Mouse (Mus musculus): Measurements from ENCODE around the gene Got1.
"Not testable (repeated sequence)": the region's sequence is repeated elsewhere in the genome, so short reads cannot be mapped to it uniquely, and the experiment has no call there.

Got1 gene

DNA sequence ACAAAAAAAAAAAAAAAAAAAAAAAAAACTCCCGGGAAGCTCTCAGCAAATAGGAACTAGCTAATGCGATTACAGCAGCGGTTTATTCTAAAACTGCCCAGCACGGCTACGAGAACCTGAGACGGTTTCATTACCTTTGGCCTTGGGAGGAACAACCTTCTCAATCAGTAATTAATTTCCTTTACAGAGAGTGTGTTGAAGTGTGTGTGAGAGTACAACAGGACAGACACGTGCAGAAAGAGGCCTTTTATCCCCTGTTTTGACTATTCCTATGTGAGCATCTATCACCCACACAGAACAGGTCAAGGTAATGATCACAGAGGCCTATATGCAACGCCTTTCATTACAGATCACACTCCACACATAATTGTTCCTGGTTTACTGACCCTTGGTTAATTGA, 3.0 kb downstream of the Got1 start:
- peak in 1 of 2 experiments; percentile 43 for DNase-seq

GRCm38 (mm10) chr19:43520402-43520801, 4.0 kb downstream of the Got1 start:
- DNase-seq, result no peak

DNA sequence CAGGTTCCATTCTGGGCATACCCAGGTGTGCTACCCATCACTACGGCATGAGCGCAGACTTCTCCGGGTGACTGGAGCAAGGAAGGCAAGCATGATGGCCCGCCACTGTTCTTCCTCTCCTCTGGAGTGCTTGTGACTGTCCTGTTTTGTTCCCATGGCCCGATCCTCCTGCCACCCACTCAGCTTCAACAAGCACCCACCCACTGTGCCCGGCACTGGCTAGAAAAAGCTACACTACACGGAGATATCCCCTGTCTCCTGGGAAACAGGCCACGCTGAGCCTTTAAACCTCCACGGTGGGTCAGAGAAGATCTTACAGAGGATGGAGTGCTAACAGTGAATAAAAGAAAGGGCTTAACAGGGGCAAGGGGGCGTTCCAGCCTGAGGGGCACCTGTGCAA, 5.2 kb downstream of the Got1 start:
- no peak for DNase-seq

- DNase-seq, result no peak
Observed at GRCm38 (mm10) chr19:43518261-43518660, 6.1 kb downstream of the Got1 start.

DNA sequence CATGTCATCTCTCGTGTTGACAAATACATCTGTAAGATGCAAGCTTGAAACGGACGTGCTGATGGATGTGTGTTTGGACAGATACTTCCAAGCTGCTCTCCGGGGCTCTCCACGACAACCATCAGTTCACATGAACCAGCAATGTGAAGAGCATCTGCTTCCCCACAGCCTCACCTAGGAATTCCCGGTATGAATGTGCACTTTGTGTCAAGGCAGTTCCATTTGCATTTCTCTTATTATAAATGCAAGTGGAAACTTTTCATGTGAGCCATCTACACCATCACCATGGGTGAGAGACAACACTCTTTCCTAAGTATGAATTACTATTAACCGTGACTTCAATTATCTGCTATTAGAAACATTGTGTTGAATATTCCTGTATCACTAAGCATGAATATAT, 6.6 kb downstream of the Got1 start:
- no peak for DNase-seq

GRCm38 (mm10) chr19:43517320-43517719, 7.1 kb downstream of the Got1 start:
- no peak for DNase-seq

- DNase-seq, result peak in 1 of 2 experiments; percentile 35
Observed at GRCm38 (mm10) chr19:43516397-43517035, 7.9 kb downstream of the Got1 start.

GRCm38 (mm10) chr19:43515668-43516396, 8.6 kb downstream of the Got1 start:
- DNase-seq, result no peak

DNA sequence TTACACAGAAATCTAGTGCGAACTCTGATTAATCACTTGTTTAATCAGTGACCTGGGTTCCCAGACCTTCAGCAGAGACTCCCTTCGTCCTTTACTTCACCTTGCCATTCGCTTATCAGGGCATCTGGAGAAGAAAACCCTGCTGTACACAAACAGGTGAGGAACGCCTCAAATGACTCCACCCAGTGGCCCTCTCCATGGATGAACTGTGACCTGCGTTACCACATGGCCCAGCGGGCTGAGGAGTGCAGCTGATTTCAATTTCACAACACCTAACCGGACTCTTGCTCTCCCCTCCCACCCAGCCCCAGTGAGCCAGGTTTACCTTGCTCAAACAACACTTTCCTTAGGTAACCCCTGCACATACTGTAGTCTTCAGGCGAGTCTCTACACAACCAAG, 10.5 kb downstream of the Got1 start:
- peak; percentile 48 to 72 for DNase-seq

- peak; percentile 63 to 76 for DNase-seq
Observed at GRCm38 (mm10) chr19:43511621-43512620, 12.5 kb downstream of the Got1 start.

DNA sequence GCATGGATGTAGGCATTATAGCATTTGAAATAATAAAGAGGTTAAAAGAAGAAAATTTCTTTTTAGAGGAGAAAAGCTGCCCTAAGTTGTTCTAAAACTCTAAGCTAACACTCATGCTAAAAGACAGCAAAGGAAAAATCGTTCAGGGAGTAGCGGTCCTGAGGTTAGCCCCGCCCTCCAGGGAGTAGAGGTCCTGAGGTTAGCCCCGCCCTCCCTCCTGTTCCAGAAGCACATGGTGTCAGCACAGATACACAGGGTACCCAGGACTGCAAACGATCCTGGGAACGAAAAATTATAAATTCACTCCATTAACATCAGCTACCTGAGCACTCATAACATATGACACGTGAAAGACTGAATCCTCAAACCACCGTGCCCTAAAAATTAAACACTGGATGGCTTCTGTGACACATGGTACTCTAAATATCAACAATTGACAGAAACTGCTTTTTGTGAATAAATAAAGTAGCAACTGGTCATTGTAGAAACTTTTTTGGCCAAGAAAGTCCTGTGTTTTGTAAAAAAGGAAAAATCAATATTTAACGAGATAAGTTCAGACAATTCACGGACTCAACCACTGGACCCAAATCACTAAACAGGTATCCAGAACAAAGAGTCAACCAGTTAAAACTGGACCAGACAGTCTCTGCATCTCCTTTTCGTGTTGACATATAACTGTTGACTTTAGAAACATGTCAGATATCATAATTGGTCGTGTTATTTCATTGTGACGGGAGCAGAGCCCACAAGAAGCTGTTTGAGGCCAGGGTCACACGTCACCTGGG, 13.8 kb downstream of the Got1 start:
- no peak for DNase-seq

- no peak for DNase-seq
Observed at GRCm38 (mm10) chr19:43505441-43505840, 19.0 kb downstream of the Got1 start.

DNA sequence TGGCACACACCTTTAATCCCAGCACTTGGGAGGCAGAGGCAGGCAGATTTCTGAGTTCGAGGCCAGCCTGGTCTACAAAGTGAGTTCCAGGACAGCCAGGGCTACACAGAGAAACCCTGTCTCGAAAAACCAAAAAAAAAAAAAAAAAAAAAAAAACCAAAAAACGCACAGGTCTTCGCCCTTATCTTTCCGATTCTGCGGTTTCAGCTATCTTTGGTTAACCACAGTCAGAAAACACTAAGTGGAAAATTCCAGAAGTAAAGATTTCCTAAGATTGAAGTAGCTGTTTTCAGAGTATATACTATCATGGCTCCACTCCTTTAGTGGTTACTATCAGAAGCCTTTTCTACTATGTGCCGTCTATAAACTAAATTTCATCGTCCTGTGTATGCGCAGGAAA, 20.8 kb downstream of the Got1 start:
- DNase-seq, result not testable (repeated sequence)

- DNase-seq, result peak in 1 of 2 experiments; percentile 40
Observed at GRCm38 (mm10) chr19:43502630-43503029, 21.8 kb downstream of the Got1 start.

DNA sequence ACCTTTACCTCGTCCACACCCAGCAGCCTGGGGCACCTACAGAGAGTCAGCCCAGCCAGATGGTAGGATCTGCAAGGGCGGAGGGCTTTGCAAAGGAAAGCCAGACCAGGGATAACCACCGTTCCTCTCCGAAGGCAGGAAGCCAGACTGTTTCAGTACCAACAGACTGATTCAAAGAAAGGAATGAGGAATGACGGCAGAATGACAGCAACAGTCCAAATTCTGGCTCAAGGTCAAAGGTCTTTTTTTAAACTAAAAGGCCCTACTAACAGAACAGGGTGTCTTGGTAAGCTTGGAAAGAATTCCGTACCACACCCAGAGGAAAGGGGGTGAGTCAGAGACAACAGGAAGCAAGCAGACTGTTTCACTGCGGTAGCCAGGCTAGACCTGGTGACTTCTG, 25.5 kb downstream of the Got1 start:
- DNase-seq, result peak in 1 of 2 experiments; percentile 41

- DNase-seq, result no peak
Observed at GRCm38 (mm10) chr19:43497440-43497839, 27.0 kb downstream of the Got1 start.

DNA sequence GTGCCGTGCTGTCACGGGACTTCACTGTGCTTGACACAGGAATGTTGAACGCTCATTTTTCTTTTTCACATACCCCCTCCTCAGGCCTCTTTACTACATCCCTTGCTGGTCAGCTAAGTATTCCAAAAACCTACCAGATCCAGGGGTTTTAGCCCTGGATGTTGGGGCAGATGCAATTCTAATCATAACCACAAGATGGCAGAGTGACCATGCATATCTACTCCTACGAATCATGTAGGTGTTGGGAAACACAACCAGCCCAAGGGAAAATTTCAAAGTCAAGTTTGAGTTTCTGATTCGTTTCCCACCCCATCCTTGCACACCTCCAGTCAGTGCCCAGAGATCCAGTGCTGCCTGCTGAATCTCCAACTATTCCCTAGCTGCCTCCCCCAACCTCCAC, 28.6 kb downstream of the Got1 start:
- peak; percentile 65 to 72 for DNase-seq

GRCm38 (mm10) chr19:43494914-43495313, 29.5 kb downstream of the Got1 start:
- DNase-seq, result no peak

GRCm38 (mm10) chr19:43493878-43494277, 30.5 kb downstream of the Got1 start:
- no peak for DNase-seq

DNA sequence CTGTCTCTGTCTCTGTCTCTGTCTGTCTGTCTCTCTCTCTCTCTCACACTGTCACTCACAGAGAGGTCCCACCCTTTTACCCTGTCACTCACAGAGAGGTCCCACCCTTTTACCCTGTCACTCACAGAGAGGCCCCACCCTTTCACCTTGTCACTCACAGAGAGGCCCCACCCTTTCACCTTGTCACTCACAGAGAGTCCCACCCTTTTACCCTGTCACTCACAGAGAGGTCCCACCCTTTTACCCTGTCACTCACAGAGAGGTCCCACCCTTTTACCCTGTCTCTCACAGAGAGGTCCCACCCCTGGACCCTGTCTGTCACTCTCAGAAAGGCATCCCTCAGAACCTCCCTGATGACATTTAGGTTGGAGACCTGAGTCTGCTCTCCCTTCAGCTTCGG, 31.1 kb downstream of the Got1 start:
- DNase-seq, result not testable (repeated sequence)

DNA sequence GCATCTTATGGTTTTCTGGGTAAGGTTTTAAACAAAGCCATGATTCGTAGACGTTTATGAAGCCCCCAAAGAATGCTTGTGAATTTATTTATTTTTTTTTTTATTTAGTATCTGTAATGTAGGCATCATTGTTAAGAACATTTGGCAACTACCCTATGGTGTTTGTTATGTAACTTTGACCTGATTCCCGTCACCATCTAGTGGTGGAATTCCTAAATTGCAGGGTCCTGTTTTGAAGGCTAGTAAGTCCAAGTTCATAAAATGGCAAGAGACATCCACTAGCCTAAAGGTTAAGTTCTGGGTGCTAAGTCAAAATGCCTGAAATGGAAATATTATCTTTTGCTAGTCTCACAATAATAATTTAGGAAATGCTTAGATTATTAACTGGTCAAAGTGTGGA, 37.0 kb downstream of the Got1 start:
- DNase-seq, result peak; percentile 65 to 76

- no peak for DNase-seq
Observed at GRCm38 (mm10) chr19:43480512-43480911, 43.9 kb downstream of the Got1 start.
